Mouse (Mus musculus): ENCODE data around the gene Chchd1.

GRCm38 (mm10) chr14:20708239-20708638 is 5.4 kb downstream of the Chchd1 start:
- TF ChIP-seq USF1 (IDR thresholded peaks at IDR 0.05; ENCODE audit: low read depth, low read length) (peak; percentile 41; the same call in 1 of the 2 replicates), MAZ (IDR thresholded peaks at IDR 0.05; ENCODE audit: low read depth, low read length) (no peak), CTCF (conservative IDR thresholded peaks at IDR 0.05 in 1 of 2, IDR thresholded peaks at IDR 0.05 in 1 of 2; ENCODE audit: low read depth in 2 of 2, low read length in 2 of 2) (no peak), POLR2AphosphoS2 (IDR thresholded peaks at IDR 0.05; ENCODE audit: low read depth, low read length) (no peak), ZKSCAN1 (IDR thresholded peaks at IDR 0.05; ENCODE audit: borderline replicate concordance, low read depth, low read length) (no peak), POLR2A (IDR thresholded peaks at IDR 0.05; ENCODE audit: low read depth, low read length) (no peak), MAX (IDR thresholded peaks at IDR 0.05; ENCODE audit: low read length) (no peak), SMC3 (IDR thresholded peaks at IDR 0.05; ENCODE audit: low read depth, low read length) (no peak), EP300 (IDR thresholded peaks at IDR 0.05; ENCODE audit: low read length) (no peak)
